Mouse (Mus musculus) c-Kit-positive CD71-positive TER-119-negative erythroid progenitor cells, embryonic 14.5 days (primary cell): ENCODE measurements around the gene Phpt1.

Source experiments
- DNase-seq: peaks from one replicate; pipeline ENCODE4 v3.0.0-alpha.2; 2013; ENCODE audit warnings: low read depth

Phpt1 gene

GRCm38 (mm10) chr2:25582466-25583119 lies 7.6 kb upstream of the Phpt1 start:
- DNase-seq, result no peak

GRCm38 (mm10) chr2:25581901-25582301 lies 6.9 kb upstream of the Phpt1 start:
- DNase-seq, result no peak

- peak; percentile 55 for DNase-seq
Measured at GRCm38 (mm10) chr2:25581294-25581864, 6.4 kb upstream of the Phpt1 start, which contains the start of gene Ajm1. Ajm1 (minus strand) TSS chr2:25581757.

- DNase-seq, result no peak
Measured at GRCm38 (mm10) chr2:25580621-25581101, 5.6 kb upstream of the Phpt1 start.

GRCm38 (mm10) chr2:25579737-25580460 lies 4.9 kb upstream of the Phpt1 start:
- DNase-seq, result no peak

GRCm38 (mm10) chr2:25578796-25579736 lies 4.0 kb upstream of the Phpt1 start:
- DNase-seq, result no peak

- DNase-seq, result no peak
Measured at GRCm38 (mm10) chr2:25577951-25578795, 3.1 kb upstream of the Phpt1 start.

GRCm38 (mm10) chr2:25576965-25577891 lies 2.2 kb upstream of the Phpt1 start:
- no peak for DNase-seq

GRCm38 (mm10) chr2:25576028-25576850 lies 1.2 kb upstream of the Phpt1 start:
- no peak for DNase-seq

GRCm38 (mm10) chr2:25575432-25576027 lies 506 bp upstream of the Phpt1 start:
- DNase-seq, result no peak

- DNase-seq, result no peak
Measured at GRCm38 (mm10) chr2:25574136-25574535, 888 bp downstream of the Phpt1 start.

- no peak for DNase-seq
Measured at GRCm38 (mm10) chr2:25573068-25573467, 2.0 kb downstream of the Phpt1 start.

- DNase-seq, result no peak
Measured at GRCm38 (mm10) chr2:25571221-25571620, 3.8 kb downstream of the Phpt1 start.

GRCm38 (mm10) chr2:25569323-25569722 lies 5.7 kb downstream of the Phpt1 start:
- DNase-seq, result no peak

GRCm38 (mm10) chr2:25568473-25569019 lies 6.5 kb downstream of the Phpt1 start:
- no peak for DNase-seq

GRCm38 (mm10) chr2:25566558-25566957 lies 8.5 kb downstream of the Phpt1 start:
- DNase-seq, result no peak

- DNase-seq, result no peak
Measured at GRCm38 (mm10) chr2:25565741-25566140, 9.3 kb downstream of the Phpt1 start.

GRCm38 (mm10) chr2:25561946-25562345 lies 13.1 kb downstream of the Phpt1 start:
- DNase-seq, result no peak
